Mouse (Mus musculus) CD4-positive, CD25-positive, alpha-beta regulatory T cell, adult 2 months (primary cell): ENCODE measurements around the gene Dnm1.
"Not testable (repeated sequence)": the region's sequence is repeated elsewhere in the genome, so short reads cannot be mapped to it uniquely, and the experiment has no call there.

Experiments
- DNase-seq: peaks from one replicate; pipeline ENCODE4 v3.0.0-alpha.2; 2012; ENCODE audit warnings: low read depth, low spot score

Dnm1 gene

GRCm38 (mm10) chr2:32362274-32362673, 9.1 kb upstream of the Dnm1 start:
- DNase-seq: not testable (repeated sequence)

GRCm38 (mm10) chr2:32361437-32361836, 8.3 kb upstream of the Dnm1 start:
- peak; percentile 72 for DNase-seq

DNA sequence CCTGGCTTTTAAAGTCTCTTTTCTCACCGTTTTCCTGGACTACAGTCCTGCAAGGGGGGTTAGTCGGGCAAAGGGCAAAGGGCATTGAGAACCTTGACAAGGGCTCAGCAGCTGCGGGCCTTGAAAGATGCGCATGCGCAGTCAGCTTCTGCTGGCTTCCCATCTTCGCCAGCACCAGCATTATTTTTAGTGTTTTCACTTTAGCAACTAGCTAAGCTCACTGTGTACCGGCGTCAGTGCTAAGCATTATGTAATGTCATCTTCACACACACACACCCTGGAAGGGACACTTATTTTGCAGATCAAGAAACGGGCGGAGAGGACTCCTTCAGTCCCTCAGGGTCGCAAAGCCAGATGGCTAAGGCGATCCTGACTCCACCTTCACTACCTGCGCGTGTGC, 7.6 kb upstream of the Dnm1 start:
- DNase-seq: peak; percentile 83

DNA sequence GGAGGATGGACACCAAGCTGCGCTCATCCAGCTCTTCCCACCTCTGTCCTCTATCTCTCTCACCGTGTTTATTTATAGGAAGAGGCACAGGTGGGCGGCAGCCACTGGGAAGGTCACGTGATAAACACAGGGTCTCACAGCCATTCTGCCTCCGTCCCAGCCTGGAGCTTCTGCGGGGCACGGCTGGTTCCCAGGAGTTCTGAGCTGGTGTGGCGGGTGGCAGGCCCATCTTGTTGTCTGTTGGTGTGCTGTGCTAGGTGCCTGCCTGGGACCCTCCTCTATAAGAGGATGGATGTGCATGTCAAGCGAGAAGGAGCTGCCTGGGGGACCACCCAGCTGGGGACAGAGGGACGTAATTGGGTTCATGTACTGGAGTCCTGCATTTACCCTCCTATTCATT, 5.2 kb upstream of the Dnm1 start:
- DNase-seq: no peak

- no peak for DNase-seq
These were observed 4.6 kb upstream of the Dnm1 start for GRCm38 (mm10) chr2:32357710-32358109.

DNA sequence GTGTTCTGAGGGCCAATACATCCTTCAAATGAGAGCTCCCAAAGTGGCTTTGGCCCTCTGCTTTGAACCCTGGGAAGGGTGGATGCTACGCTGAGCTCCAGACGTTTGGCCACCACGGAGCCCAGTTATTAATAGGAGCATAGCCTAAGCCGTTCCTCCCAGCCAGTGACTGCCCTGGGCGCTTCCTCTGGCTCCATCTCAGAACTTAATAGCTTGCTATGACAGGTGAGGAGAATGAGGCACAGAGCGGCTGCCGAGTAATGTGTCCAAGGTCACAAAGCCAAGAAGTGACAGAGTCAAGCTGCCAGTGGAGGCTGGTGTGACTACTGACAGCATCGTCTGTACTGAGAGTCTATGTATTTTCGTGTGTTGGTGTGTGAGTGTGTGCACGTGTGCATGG, 3.1 kb upstream of the Dnm1 start:
- DNase-seq: no peak

GRCm38 (mm10) chr2:32354336-32354895, 1.3 kb upstream of the Dnm1 start:
- DNase-seq: no peak

DNA sequence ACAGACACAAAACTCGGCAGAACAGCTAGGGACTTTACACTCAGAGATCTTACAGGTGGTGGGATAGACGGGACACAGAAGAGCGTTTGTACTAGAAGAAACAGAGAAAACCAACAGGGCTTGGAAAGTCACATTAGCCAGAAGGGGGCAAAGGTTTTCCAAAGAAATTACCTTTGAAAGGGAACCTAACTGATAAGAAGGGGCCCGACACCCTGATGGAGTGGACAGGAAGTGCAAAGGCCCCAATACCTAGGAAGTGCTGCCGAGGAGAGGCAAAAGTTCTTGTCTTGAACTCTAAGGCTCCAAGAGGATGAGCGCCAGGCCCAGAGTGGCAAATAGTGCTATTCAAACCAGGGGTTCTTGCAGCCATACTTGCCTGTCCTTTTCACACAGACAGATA, 698 bp upstream of the Dnm1 start:
- DNase-seq: no peak

GRCm38 (mm10) chr2:32352151-32353006, 759 bp downstream of the Dnm1 start, which contains the start of gene Ciz1:
Gene Ciz1 (plus strand): TSS chr2:32352327.
- DNase-seq: peak; percentile 67

GRCm38 (mm10) chr2:32351471-32351961, 1.6 kb downstream of the Dnm1 start:
- DNase-seq: no peak

DNA sequence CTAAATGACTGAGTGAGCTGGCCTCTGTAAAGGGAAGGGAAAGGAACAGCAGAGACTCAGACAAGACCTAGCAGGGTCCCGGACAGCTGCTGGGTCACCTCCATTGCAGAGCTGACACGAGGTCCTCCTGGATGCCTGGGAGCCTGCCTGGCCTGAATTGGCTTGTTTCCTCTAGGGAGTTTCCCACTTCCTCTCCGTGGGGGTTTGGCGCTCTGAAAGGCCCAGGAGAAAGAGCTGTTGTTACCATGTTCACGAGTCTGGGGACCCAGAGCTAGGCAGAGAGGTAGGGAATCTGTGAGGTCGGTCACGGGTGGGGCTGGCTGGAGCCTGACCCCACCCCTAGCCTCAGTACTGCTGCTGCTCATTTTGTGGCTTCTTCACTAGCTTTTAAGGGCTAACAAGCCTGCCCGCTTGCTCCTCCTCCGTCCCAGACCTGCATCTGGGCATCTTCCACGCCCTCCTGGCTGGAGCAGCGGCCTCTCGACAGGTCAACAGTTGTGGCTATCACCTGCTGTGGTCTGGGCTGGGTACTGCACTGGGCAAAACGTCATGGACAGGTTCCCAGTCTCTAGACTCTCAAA, 2.6 kb downstream of the Dnm1 start:
- DNase-seq: no peak

- no peak for DNase-seq
These were observed 3.4 kb downstream of the Dnm1 start for GRCm38 (mm10) chr2:32349625-32350255.

DNA sequence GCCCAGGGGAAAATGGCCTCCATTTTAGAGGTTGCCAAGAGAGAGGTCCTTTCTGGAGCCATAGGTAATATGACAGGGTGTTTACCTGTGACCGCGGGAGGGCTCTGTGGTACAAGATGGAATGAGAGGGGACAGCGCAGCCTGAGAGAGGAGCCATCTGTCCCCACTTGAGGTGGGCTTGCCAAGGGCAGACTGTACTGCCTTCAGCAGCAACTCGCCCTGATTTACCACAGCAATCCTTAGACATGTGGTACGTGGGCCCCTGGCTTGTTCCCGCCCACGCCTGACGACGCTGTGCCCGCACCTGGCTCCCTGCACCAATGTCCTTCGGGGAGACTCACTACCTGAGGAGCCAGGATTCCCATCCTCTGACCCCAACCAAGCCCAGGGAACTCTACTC, 4.8 kb downstream of the Dnm1 start:
- no peak for DNase-seq

DNA sequence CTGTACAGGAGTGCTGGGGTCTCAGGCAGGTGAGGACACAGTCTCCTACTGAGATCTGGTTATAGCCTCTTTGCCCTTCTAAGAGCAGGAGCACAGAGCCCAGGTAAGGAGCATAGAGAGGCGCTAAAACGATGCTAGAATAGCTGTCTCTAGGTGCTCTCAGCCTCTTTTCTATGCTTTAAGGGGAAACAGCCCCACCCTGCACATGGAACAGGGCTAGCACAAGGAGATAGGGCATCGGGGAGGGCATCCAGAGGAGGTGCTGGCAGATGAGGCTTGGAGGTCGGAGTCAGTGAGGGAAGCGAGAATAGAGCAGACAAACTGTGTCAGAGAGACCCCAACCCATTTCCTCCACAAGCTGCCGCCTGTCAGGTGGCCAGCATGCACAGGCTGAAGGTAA, 6.1 kb downstream of the Dnm1 start:
- DNase-seq: no peak

GRCm38 (mm10) chr2:32344598-32345321, 8.4 kb downstream of the Dnm1 start:
- DNase-seq: no peak

- DNase-seq: no peak
These were observed 9.1 kb downstream of the Dnm1 start for GRCm38 (mm10) chr2:32344056-32344455.

- DNase-seq: no peak
These were observed 9.8 kb downstream of the Dnm1 start for GRCm38 (mm10) chr2:32343351-32343671.

GRCm38 (mm10) chr2:32342539-32343350, 10.4 kb downstream of the Dnm1 start:
- DNase-seq: no peak

GRCm38 (mm10) chr2:32342039-32342438, 11.1 kb downstream of the Dnm1 start:
- no peak for DNase-seq

- no peak for DNase-seq
These were observed 11.6 kb downstream of the Dnm1 start for GRCm38 (mm10) chr2:32341634-32341939.
